Mouse (Mus musculus) liver, embryonic 14.5 days (tissue): ENCODE data around the gene Serpina3a.

Experiments
- CTCF ChIP-seq: IDR thresholded peaks from 2 replicates; pipeline ENCODE4 v1.5.1; 2016; ENCODE audit warnings: antibody characterized with exemption, low read depth, control low read depth
- EP300 ChIP-seq: IDR thresholded peaks from 2 replicates; pipeline ENCODE4 v1.6.1; 2016; ENCODE audit warnings: antibody characterized with exemption, low read depth

DNA sequence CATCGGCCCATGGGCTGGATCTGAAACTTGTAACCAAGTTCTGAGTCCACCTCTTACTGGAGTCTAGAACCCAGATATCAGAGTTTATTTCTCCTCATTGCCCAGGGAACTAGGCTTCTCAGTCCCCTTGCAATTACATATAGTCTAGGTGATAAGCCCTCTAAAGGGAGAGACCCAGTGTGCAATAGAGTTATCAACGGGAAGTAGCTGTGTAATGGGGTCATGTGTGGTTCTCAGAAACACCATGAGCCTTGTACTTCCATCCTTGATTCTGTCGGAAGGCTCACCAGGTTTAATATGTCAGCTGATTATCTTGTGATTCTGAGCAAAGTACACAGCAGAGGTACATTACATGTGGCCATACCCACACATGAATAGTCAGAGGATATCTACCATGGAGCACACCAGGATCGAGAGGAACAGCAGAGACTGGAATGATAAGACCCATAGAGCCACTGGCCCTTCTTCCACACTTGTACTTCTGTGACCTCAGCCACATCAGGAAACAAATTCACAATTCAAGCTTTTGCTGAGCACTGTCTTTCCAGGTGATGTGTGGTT, 28.1 kb downstream of the Serpina3a start:
- TF ChIP-seq CTCF: no peak
- no peak for TF ChIP-seq EP300
